Mouse (Mus musculus) E14TG2a.4 (cell line): ENCODE measurements around the gene Tmem222.

ENCODE experiments used
- CTCF ChIP-seq: conservative IDR thresholded peaks from 2 replicates; pipeline ENCODE4 v1.5.1; 2014; ENCODE audit warnings: low read length
- NANOG ChIP-seq: IDR thresholded peaks from 2 replicates; pipeline ENCODE4 v1.6.1; 2014; ENCODE audit warnings: borderline replicate concordance, low read length, mixed read lengths

GRCm38 (mm10) chr4:133252089-133252488 lies 25.5 kb downstream of the Tmem222 start:
- peak; percentile 13; the same call in 1 of the 2 replicates for TF ChIP-seq CTCF
- TF ChIP-seq NANOG: no peak
